Mouse (Mus musculus) ES-E14 (cell line): Measurements from ENCODE around the gene Phb2. TPM values are rescaled to one million over a fixed set of nuclear protein-coding genes. Genes with fewer than 3 reads are reported as not detected.

Source experiments
- DNase-seq: peaks from one replicate; pipeline ENCODE4 v3.0.0-alpha.2; 2013; ENCODE audit warnings: low read depth, low spot score
- H3K27ac ChIP-seq: 2 replicates; pipeline ENCODE4 v1.5.1; 2012; ENCODE audit warnings: low read depth, mild to moderate bottlenecking, low read length, moderate library complexity, mixed read lengths; ENCODE audit not compliant: poor library complexity, insufficient read depth, severe bottlenecking
- H3K36me3 ChIP-seq: 2 replicates; pipeline ENCODE4 v1.6.1; 2012; ENCODE audit warnings: mild to moderate bottlenecking, low read length, moderate library complexity, mixed read lengths; ENCODE audit not compliant: control insufficient read depth, poor library complexity, insufficient read depth, severe bottlenecking
- H3K4me1 ChIP-seq, 2 experiments: fragments of 150-350 bp in 1 of 2; sonication (generic) in 1 of 2; 2 replicates each; pipeline ENCODE4 v1.6.1; 2012; ENCODE audit warnings: low read length in 2 of 2, mild to moderate bottlenecking in 1 of 2, mixed read lengths in 1 of 2; ENCODE audit not compliant: control insufficient read depth in 2 of 2, insufficient read depth in 2 of 2, poor library complexity in 1 of 2
- H3K4me3 ChIP-seq, 2 experiments: fragments of 150-350 bp in 1 of 2; sonication (generic) in 1 of 2; 2 replicates each; pipeline ENCODE4 v1.5.1; 2012; ENCODE audit warnings: low read length in 2 of 2, low read depth in 1 of 2, mild to moderate bottlenecking in 1 of 2, mixed read lengths in 1 of 2; ENCODE audit not compliant: insufficient read depth in 1 of 2, poor library complexity in 1 of 2, severe bottlenecking in 1 of 2
- H3K9ac ChIP-seq: 2 replicates; pipeline ENCODE4 v1.6.1; 2012; ENCODE audit warnings: low read depth, mild to moderate bottlenecking, low read length, mixed read lengths; ENCODE audit not compliant: poor library complexity, insufficient read depth, severe bottlenecking
- H3K9me3 ChIP-seq: fragments of 150-350 bp; sonication (generic); 2 replicates; pipeline ENCODE4 v1.6.1; 2012; ENCODE audit warnings: low read depth, mild to moderate bottlenecking, low read length; ENCODE audit not compliant: control insufficient read depth, insufficient read depth
- CHD2 ChIP-seq: IDR thresholded peaks from 2 replicates; pipeline ENCODE4 v1.6.1; 2014; ENCODE audit warnings: mild to moderate bottlenecking, low read depth, low read length, inconsistent platforms
- HCFC1 ChIP-seq: IDR thresholded peaks from 2 replicates; pipeline ENCODE4 v1.6.1; 2012; ENCODE audit warnings: low read length, inconsistent platforms, borderline replicate concordance; ENCODE audit not compliant: insufficient read depth
- MAFK ChIP-seq: IDR thresholded peaks from 2 replicates; pipeline ENCODE4 v1.6.1; 2014; ENCODE audit warnings: mild to moderate bottlenecking, low read depth, low read length, inconsistent platforms; ENCODE audit not compliant: insufficient read depth
- ZC3H11A ChIP-seq: IDR thresholded peaks from 2 replicates; pipeline ENCODE4 v1.6.1; 2012; ENCODE audit warnings: low read depth, mild to moderate bottlenecking, inconsistent platforms, low read length, borderline replicate concordance
- ZNF384 ChIP-seq: IDR thresholded peaks from 2 replicates; pipeline ENCODE4 v1.6.1; 2012; ENCODE audit warnings: low read depth, low read length, inconsistent platforms
- in situ Hi-C, 2 experiments: fragments of 600-800 bp; cut with MboI; formaldehyde crosslinking; loops; one replicate each; pipeline ENCODE4 v1.15.1; 2025; ENCODE audit warnings: low sequenced_read_pairs in 2 of 2, inconsistent platforms in 1 of 2; ENCODE audit not compliant: unreplicated experiment in 2 of 2
- total RNA-seq: library from RNA; depleted of rRNA; stranded (reverse); fragments of 300-350 nt; gene quantifications from 2 replicates; pipeline ENCODE4 v1.2.3, GENCODE M21; 2012

Gene Phb2
- total RNA-seq, 1 experiment: 530 TPM

DNA sequence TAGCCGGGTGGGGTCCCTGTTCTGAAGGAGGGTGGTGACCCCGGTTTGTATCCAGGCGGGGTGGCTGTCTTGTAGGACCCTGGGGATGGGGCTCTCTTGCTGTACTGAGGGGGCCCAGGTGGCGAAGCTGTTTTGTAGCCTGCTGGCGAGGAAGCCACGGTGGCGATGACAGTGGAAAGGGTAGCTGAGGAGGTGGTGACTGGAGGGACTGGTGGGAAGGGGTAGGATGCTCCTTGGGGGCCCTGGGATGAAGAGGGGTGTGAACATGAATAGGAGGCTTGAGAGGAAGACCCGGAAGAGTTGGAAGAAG is 34.1 kb downstream of the Phb2 start:
- DNase-seq: no peak
- peaks cover 0 to 18% of the 10 kb centered on the region in 2 experiments; a peak in 1 of 4 replicates for H3K4me1 ChIP-seq
- in situ Hi-C loops: no loop called here
- H3K4me3 ChIP-seq: peak overlapping the region; percentile 72 to 76
- H3K9ac ChIP-seq: peak overlapping the region; percentile 87
- H3K9me3 ChIP-seq: no peaks in the 10 kb centered on the region
- no peak overlapping the region for H3K27ac ChIP-seq
- peaks cover 13% of the 10 kb centered on the region; the same call in 1 of the 2 replicates for H3K36me3 ChIP-seq
- TF ChIP-seq HCFC1: no peak
- TF ChIP-seq CHD2: no peak
- TF ChIP-seq MAFK: no peak
- TF ChIP-seq ZC3H11A: no peak

GRCm38 (mm10) chr6:124746654-124747632 is 34.8 kb downstream of the Phb2 start:
- Histone ChIP-seq H3K4me3 (peak overlapping the region; percentile 72 to 76; a peak in 2 of 4 replicates), H3K9ac (0 out of 2 replicates have a peak overlapping the region, but pooled peaks have one; percentile 87), H3K27ac (no peak overlapping the region), H3K36me3 (peaks cover 13% of the 10 kb centered on the region; the same call in 1 of the 2 replicates), H3K4me1 (peaks cover 0 to 18% of the 10 kb centered on the region in 2 experiments; a peak in 1 of 4 replicates), H3K9me3 (no peaks in the 10 kb centered on the region)
- DNase-seq: no peak
- TF ChIP-seq ZNF384: no peak
- TF ChIP-seq CHD2: no peak
- TF ChIP-seq ZC3H11A: no peak
- no peak for TF ChIP-seq HCFC1
- TF ChIP-seq MAFK: no peak
- in situ Hi-C loops: no loop called here

- Histone ChIP-seq H3K4me1 (peaks cover 6 to 18% of the 10 kb centered on the region in 2 experiments; a peak in 3 of 4 replicates), H3K9ac (no peak overlapping the region), H3K9me3 (no peaks in the 10 kb centered on the region), H3K36me3 (peaks cover 5% of the 10 kb centered on the region; the same call in 1 of the 2 replicates), H3K4me3 (no peak overlapping the region), H3K27ac (no peak overlapping the region)
- TF ChIP-seq ZNF384 (no peak), CHD2 (no peak), HCFC1 (no peak), MAFK (no peak)
- in situ Hi-C loops: no loop called here
- DNase-seq: no peak
Observed at GRCm38 (mm10) chr6:124750405-124750804, 38.3 kb downstream of the Phb2 start.

DNA sequence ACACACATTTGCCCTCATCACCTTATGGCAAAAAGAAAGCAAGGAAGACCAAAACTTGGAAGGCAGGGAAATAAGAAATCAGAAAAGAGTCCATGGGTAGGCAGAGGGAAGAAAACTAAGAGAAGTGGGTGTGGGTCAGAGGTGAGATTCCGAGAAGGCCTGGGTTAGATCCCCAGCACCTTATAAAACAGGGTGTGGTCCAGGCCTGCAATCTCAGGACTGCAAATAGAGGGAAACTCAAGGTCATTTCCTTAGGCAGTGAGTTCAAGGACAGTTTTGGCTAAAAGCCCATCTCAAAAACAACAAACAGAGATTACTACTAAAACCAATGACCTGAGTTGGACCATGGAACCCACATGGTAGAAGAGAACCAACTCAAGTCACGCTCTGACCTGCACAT is 41.7 kb downstream of the Phb2 start:
- no peak for DNase-seq
- Histone ChIP-seq H3K36me3 (no peaks in the 10 kb centered on the region), H3K9me3 (no peaks in the 10 kb centered on the region), H3K4me1 (peaks cover 6 to 16% of the 10 kb centered on the region in 2 experiments; a peak in 3 of 4 replicates), H3K4me3 (no peak overlapping the region), H3K27ac (no peak overlapping the region), H3K9ac (no peak overlapping the region)
- in situ Hi-C loops: no loop called here
- TF ChIP-seq ZNF384 (no peak), HCFC1 (no peak), CHD2 (no peak), MAFK (no peak), ZC3H11A (no peak)
